Comparison of ENCODE assay signal across 8 mouse cellular contexts in genomic region chr2:128373363-128374252, GRCm38 (mm10).
DNase-seq lines count a peak whose midpoint lies in the region; ATAC-seq lines count a peak whose summit lies in the region.
"Had no signal": no experiment of that assay in that cellular context is flagged by ENCODE, and none has a peak within 500 bp of the region (broad histone marks: within the 10 kb centered on the region; RNA-seq: fewer than 3 reads in every experiment).

No protein-coding gene starts in this region.

- no peak overlapping the region for H3K9ac ChIP-seq in midbrain, embryonic 13.5 days (replicated peaks)
- H3K9ac ChIP-seq in midbrain, embryonic 11.5 days (ENCODE audit: low read length) = no peak overlapping the region
- H3K9ac ChIP-seq in embryonic facial prominence, embryonic 15.5 days = no peak overlapping the region
- H3K9ac ChIP-seq in lung, embryonic 16.5 days (ENCODE audit: low read length) = no peak overlapping the region
- H3K9ac ChIP-seq: liver, embryonic 13.5 days had no signal

- H3K4me1 ChIP-seq in midbrain, embryonic 13.5 days (replicated peaks) = peaks cover 15% of the 10 kb centered on the region
- peaks cover 7% of the 10 kb centered on the region for H3K4me1 ChIP-seq in midbrain, embryonic 11.5 days (ENCODE audit: control insufficient read depth, insufficient read depth, low read length)
- H3K4me1 ChIP-seq in embryonic facial prominence, embryonic 15.5 days = peaks cover 10% of the 10 kb centered on the region; the same call in 1 of the 2 replicates
- peaks cover 23% of the 10 kb centered on the region for H3K4me1 ChIP-seq in lung, embryonic 16.5 days (replicated peaks; ENCODE audit: control insufficient read depth, insufficient read depth, low read length)

- WGBS in midbrain, embryonic 13.5 days = 29% methylated on average over 12 of the region's 12 CpGs
- WGBS in midbrain, embryonic 11.5 days = 47% methylated on average over 12 of the region's 12 CpGs
- 45% methylated on average over 12 of the region's 12 CpGs for WGBS in embryonic facial prominence, embryonic 15.5 days
- 52% methylated on average over 12 of the region's 12 CpGs for WGBS in lung, embryonic 16.5 days

- no peaks in the 10 kb centered on the region; the same call in 1 of the 2 replicates for H3K27me3 ChIP-seq in midbrain, embryonic 13.5 days
- no peaks in the 10 kb centered on the region for H3K27me3 ChIP-seq in midbrain, embryonic 11.5 days (ENCODE audit: control insufficient read depth, insufficient read depth, low read length)
- no peaks in the 10 kb centered on the region for H3K27me3 ChIP-seq in embryonic facial prominence, embryonic 15.5 days
- no peaks in the 10 kb centered on the region for H3K27me3 ChIP-seq in lung, embryonic 16.5 days (ENCODE audit: control insufficient read depth, insufficient read depth, low read depth, low read length)
- H3K27me3 ChIP-seq: liver, embryonic 13.5 days had no signal

- no peaks in the 10 kb centered on the region for H3K9me3 ChIP-seq in midbrain, embryonic 13.5 days
- H3K9me3 ChIP-seq in midbrain, embryonic 11.5 days (ENCODE audit: control insufficient read depth, low read length) = no peaks in the 10 kb centered on the region
- H3K9me3 ChIP-seq in embryonic facial prominence, embryonic 15.5 days (replicated peaks) = no peaks in the 10 kb centered on the region
- H3K9me3 ChIP-seq in lung, embryonic 16.5 days (ENCODE audit: control insufficient read depth, low read length) = no peaks in the 10 kb centered on the region
- H3K9me3 ChIP-seq: liver, embryonic 13.5 days had no signal

- ATAC-seq in midbrain, embryonic 13.5 days = peak; percentile 65
- no peak for ATAC-seq in midbrain, embryonic 11.5 days (ENCODE audit: low FRiP score)
- no peak for ATAC-seq in embryonic facial prominence, embryonic 15.5 days (ENCODE audit: insufficient number of reproducible peaks, low FRiP score, low TSS enrichment, low read depth)
- peak; percentile 30 for ATAC-seq in lung, embryonic 16.5 days (ENCODE audit: low read depth)

- DNase-seq in midbrain, embryonic 11.5 days (ENCODE audit: low spot score, missing footprints) = no peak
- peak; percentile 57 to 75 for DNase-seq in spleen, postnatal 4 days (ENCODE audit: low spot score in 2 of 2)
- no peak for DNase-seq in urinary bladder, adult 2 months (ENCODE audit: low spot score)
- no peak for DNase-seq in cerebellum, adult 11-12 months
- DNase-seq: liver, embryonic 13.5 days had no signal

- no peak overlapping the region for H3K4me3 ChIP-seq in midbrain, embryonic 13.5 days (replicated peaks)
- no peak overlapping the region for H3K4me3 ChIP-seq in midbrain, embryonic 11.5 days (ENCODE audit: low read depth, low read length)
- H3K4me3 ChIP-seq in embryonic facial prominence, embryonic 15.5 days (replicated peaks) = no peak overlapping the region
- no peak overlapping the region for H3K4me3 ChIP-seq in lung, embryonic 16.5 days (ENCODE audit: low read length)
- H3K4me3 ChIP-seq: liver, embryonic 13.5 days had no signal

- H3K36me3 ChIP-seq in midbrain, embryonic 13.5 days = no peaks in the 10 kb centered on the region
- no peaks in the 10 kb centered on the region for H3K36me3 ChIP-seq in midbrain, embryonic 11.5 days (ENCODE audit: control insufficient read depth, insufficient read depth, low read length)
- no peaks in the 10 kb centered on the region for H3K36me3 ChIP-seq in embryonic facial prominence, embryonic 15.5 days
- no peaks in the 10 kb centered on the region for H3K36me3 ChIP-seq in lung, embryonic 16.5 days (ENCODE audit: control insufficient read depth, insufficient read depth, low read length)
- H3K36me3 ChIP-seq: liver, embryonic 13.5 days had no signal

- no peak overlapping the region for H3K4me2 ChIP-seq in midbrain, embryonic 13.5 days (replicated peaks)
- no peak overlapping the region for H3K4me2 ChIP-seq in midbrain, embryonic 11.5 days
- H3K4me2 ChIP-seq in embryonic facial prominence, embryonic 15.5 days (replicated peaks) = no peak overlapping the region
- no peak overlapping the region for H3K4me2 ChIP-seq in lung, embryonic 16.5 days (ENCODE audit: low read depth, low read length)
- H3K4me2 ChIP-seq: liver, embryonic 13.5 days had no signal

- H3K27ac ChIP-seq in midbrain, embryonic 13.5 days = peak overlapping the region; percentile 35; the same call in 1 of the 2 replicates
- no peak overlapping the region for H3K27ac ChIP-seq in midbrain, embryonic 11.5 days (ENCODE audit: low read depth, low read length)
- 0 out of 2 replicates have a peak overlapping the region, but pooled peaks have one; percentile 28 for H3K27ac ChIP-seq in embryonic facial prominence, embryonic 15.5 days (replicated peaks)
- H3K27ac ChIP-seq in lung, embryonic 16.5 days (ENCODE audit: low read length) = no peak overlapping the region
- H3K27ac ChIP-seq: liver, embryonic 13.5 days had no signal

Comparison
In these comparisons a context has a peak if more than half of its experiments do, and no peak if none do; other contexts are left out.
1. ATAC-seq: peak in midbrain, embryonic 13.5 days (single experiment) and lung, embryonic 16.5 days (single experiment); none in midbrain, embryonic 11.5 days (single experiment) and embryonic facial prominence, embryonic 15.5 days (single experiment).
2. H3K27ac ChIP-seq: peak in midbrain, embryonic 13.5 days (single experiment) and embryonic facial prominence, embryonic 15.5 days (single experiment); none in midbrain, embryonic 11.5 days (single experiment) and lung, embryonic 16.5 days (single experiment).
3. DNase-seq: peak in spleen, postnatal 4 days (2 of 2); none in midbrain, embryonic 11.5 days (single experiment), urinary bladder, adult 2 months (single experiment) and cerebellum, adult 11-12 months (single experiment).